Mouse (Mus musculus): ENCODE results near the gene Bcl6b.

- TF ChIP-seq POLR2A (IDR thresholded peaks at IDR 0.05; ENCODE audit: control insufficient read depth, extremely low read depth, insufficient read depth, low read length, poor library complexity) (no peak), CTCF (IDR thresholded peaks at IDR 0.05; ENCODE audit: borderline replicate concordance, control insufficient read depth, extremely low read depth, insufficient read depth, low read length, poor library complexity) (no peak)
Measured at GRCm38 (mm10) chr11:70212423-70212822, 17.2 kb downstream of the Bcl6b start, which contains the start of gene Slc16a11.

Measured in thymus, adult 2 months (tissue).